Mouse (Mus musculus): ENCODE results near the gene Hapln1. TPM values are rescaled to one million over a fixed set of nuclear protein-coding genes. Genes with fewer than 3 reads are reported as not detected.

The Hapln1 gene
- polyA plus RNA-seq, 1 experiment from 2014 or later: 4.3 TPM

DNA sequence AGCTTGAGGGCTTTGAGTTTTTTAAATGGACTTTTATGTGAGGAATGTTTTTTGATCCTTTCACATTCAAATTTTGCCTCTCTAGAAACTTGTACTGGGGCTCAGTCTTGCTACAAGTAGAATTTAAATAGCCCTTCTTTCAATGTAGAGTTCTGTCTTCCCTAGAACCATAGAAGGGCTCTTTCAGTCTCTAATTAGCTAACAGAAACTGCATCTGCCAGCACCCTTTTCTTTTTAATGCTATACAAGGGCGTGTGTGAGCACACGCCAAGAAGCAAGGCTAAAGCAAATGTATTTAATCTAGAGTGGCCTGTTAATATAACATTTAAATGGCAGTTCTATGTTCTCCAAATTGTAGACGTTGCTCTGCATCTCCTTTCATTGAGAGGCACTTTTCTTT lies 67.8 kb downstream of the Hapln1 start:
- Histone ChIP-seq H3K36me3 (no peaks in the 10 kb centered on the region), H3K9ac (no peak overlapping the region), H3K9me3 (no peaks in the 10 kb centered on the region), H3K4me3 (replicated peaks) (no peak overlapping the region), H3K27me3 (replicated peaks) (no peaks in the 10 kb centered on the region), H3K27ac (no peak overlapping the region), H3K4me1 (no peaks in the 10 kb centered on the region), H3K4me2 (no peak overlapping the region)
- ATAC-seq (ENCODE audit: insufficient read depth, low FRiP score, low read depth): no peak
- 71% methylated on average over 3 of the region's 3 CpGs for WGBS

DNA sequence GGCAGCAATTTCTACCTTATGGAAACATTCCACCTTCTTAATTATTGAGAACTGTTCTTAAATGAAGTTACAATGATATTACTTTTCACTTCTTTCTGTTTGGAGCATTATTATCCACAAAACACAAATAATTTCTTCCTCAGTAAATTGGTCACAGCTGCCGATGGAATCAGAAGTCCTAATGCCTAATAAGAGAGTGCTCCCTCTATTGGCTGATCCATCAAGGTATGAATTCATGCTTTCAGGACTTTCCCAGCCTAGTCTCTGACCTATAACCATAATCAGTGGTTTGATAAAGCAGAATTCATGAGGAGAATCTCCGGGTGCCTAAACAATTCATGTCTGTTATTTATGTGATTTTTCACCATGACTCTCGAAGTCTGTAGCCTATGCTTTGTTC lies 79.5 kb downstream of the Hapln1 start:
- H3K4me2 ChIP-seq: no peak overlapping the region
- no peak overlapping the region for H3K9ac ChIP-seq
- H3K4me1 ChIP-seq: no peaks in the 10 kb centered on the region
- no peak overlapping the region for H3K4me3 ChIP-seq (replicated peaks)
- no peaks in the 10 kb centered on the region for H3K9me3 ChIP-seq
- 83% methylated on average over 3 of the region's 3 CpGs for WGBS
- no peaks in the 10 kb centered on the region for H3K36me3 ChIP-seq
- H3K27me3 ChIP-seq (replicated peaks): no peaks in the 10 kb centered on the region
- no peak overlapping the region for H3K27ac ChIP-seq
- no peak for ATAC-seq (ENCODE audit: insufficient read depth, low FRiP score, low read depth)

DNA sequence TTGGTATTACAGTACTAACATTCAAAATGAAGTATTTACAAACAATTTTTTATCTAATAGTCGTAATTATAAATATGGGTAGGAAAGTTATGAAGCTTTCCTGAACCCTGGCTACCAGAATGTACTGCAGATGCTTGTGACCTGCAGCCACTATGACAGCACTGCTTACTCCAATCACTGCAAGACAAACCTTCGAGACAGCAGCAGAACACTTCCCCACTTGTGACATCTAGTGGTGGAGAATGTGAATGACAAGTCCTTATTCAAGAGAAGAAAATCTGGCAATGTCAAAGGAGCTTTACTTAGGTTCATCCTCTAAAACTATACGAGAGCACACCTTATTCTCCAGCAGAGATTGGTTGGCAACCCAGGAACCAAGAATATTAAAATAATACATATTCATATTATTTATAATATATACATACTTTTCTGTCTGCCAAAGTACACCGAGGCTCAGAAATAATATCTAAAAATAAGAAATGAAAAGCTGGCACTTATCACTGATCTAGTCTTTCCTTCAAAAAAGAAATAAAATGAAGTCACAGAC lies 94.6 kb downstream of the Hapln1 start:
- no peaks in the 10 kb centered on the region for H3K9me3 ChIP-seq
- H3K27me3 ChIP-seq (replicated peaks): no peaks in the 10 kb centered on the region
- H3K4me1 ChIP-seq: no peaks in the 10 kb centered on the region
- no peak overlapping the region for H3K27ac ChIP-seq
- no peaks in the 10 kb centered on the region for H3K36me3 ChIP-seq
- H3K9ac ChIP-seq: no peak overlapping the region
- ATAC-seq (ENCODE audit: insufficient read depth, low FRiP score, low read depth): no peak
- 24% methylated on average over 4 of the region's 4 CpGs for WGBS
- H3K4me2 ChIP-seq: no peak overlapping the region
- no peak overlapping the region for H3K4me3 ChIP-seq (replicated peaks)

DNA sequence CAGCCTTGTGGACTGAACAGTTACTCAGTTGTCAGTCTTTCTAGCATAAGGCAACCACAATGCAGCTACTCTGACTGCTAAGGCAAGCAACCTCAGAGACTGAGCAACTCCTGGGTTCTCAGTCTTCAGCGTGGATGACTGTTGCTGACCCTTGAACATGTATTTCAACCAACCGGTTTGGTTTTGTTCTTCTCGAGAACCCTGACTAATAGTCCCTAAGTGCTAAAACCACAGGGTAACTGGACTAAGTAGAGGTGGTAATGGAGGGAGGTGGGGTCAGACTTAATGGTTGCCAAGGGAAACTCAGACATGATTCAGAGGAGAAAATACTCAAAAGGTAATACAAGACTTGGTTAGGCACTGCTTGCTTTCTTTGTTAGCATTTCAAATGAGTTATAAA lies 97.4 kb downstream of the Hapln1 start:
- Histone ChIP-seq H3K27ac (no peak overlapping the region), H3K4me2 (no peak overlapping the region), H3K4me3 (replicated peaks) (no peak overlapping the region), H3K27me3 (replicated peaks) (no peaks in the 10 kb centered on the region), H3K9ac (no peak overlapping the region), H3K36me3 (no peaks in the 10 kb centered on the region), H3K4me1 (no peaks in the 10 kb centered on the region), H3K9me3 (no peaks in the 10 kb centered on the region)
- no peak for ATAC-seq (ENCODE audit: insufficient read depth, low FRiP score, low read depth)
- 88% methylated on average over 3 of the region's 3 CpGs for WGBS

- no peak overlapping the region for H3K27ac ChIP-seq
- no peak overlapping the region for H3K4me3 ChIP-seq (replicated peaks)
- H3K36me3 ChIP-seq: no peaks in the 10 kb centered on the region
- no peak for ATAC-seq (ENCODE audit: insufficient read depth, low FRiP score, low read depth)
- H3K4me2 ChIP-seq: no peak overlapping the region
- H3K9me3 ChIP-seq: no peaks in the 10 kb centered on the region
- 85% methylated on average over 2 of the region's 2 CpGs for WGBS
- no peaks in the 10 kb centered on the region for H3K27me3 ChIP-seq (replicated peaks)
- H3K4me1 ChIP-seq: no peaks in the 10 kb centered on the region
- no peak overlapping the region for H3K9ac ChIP-seq
Observed at GRCm38 (mm10) chr13:89645589-89645988, 106.0 kb downstream of the Hapln1 start.

DNA sequence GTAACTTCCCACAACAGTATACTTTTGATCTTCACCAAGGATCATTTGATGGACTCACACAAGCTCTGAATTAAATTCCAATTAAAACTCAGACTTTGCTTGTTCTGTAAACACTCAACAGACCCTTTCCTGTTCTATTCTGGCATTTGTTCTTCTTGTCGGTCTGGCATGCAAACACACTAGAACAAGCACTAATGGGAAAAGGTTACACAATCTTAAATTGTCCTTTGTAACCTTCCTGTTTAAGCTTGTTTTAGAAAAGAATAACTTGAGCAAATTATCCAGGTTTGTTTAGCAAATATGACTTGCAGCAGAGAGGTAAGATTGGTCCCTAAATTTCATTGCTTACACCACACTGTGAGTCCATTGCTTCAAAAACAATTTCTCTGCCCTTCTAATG lies 113.2 kb downstream of the Hapln1 start:
- Histone ChIP-seq H3K27me3 (replicated peaks) (no peaks in the 10 kb centered on the region), H3K4me2 (no peak overlapping the region), H3K27ac (no peak overlapping the region), H3K9ac (no peak overlapping the region), H3K4me1 (no peaks in the 10 kb centered on the region), H3K4me3 (replicated peaks) (no peak overlapping the region), H3K36me3 (no peaks in the 10 kb centered on the region), H3K9me3 (no peaks in the 10 kb centered on the region)
- no peak for ATAC-seq (ENCODE audit: insufficient read depth, low FRiP score, low read depth)
- 21% methylated on average over 1 of the region's 1 CpGs for WGBS

- no peak overlapping the region for H3K27ac ChIP-seq
- H3K4me2 ChIP-seq: no peak overlapping the region
- no peaks in the 10 kb centered on the region for H3K9me3 ChIP-seq
- no peak overlapping the region for H3K4me3 ChIP-seq (replicated peaks)
- WGBS: 78% methylated on average over 2 of the region's 2 CpGs
- no peak for ATAC-seq (ENCODE audit: insufficient read depth, low FRiP score, low read depth)
- no peaks in the 10 kb centered on the region for H3K36me3 ChIP-seq
- no peaks in the 10 kb centered on the region for H3K27me3 ChIP-seq (replicated peaks)
- no peaks in the 10 kb centered on the region for H3K4me1 ChIP-seq
- H3K9ac ChIP-seq: no peak overlapping the region
Observed at GRCm38 (mm10) chr13:89653279-89653678, 113.7 kb downstream of the Hapln1 start.

DNA sequence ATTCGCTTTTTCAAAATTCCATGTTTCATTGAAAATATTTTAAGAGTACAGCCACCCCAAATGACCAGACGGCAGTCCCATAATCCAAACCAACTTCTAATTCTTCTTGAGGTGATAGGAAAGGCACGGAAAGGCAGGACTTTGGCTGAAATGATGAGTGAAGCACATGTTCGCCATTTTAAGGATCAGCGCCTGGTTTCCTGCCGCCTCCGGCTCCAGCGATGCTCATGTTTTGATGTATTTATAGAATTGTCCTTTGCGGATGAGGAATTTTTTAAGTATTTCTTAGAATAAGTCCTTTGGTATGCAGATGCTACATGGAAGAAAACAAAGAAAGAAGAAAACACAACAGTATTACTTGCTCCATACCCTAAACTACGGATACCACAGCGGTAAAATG lies 117.5 kb downstream of the Hapln1 start:
- no peak overlapping the region for H3K4me2 ChIP-seq
- 0 out of 2 replicates have a peak, but pooled peaks cover 3% of the 10 kb centered on the region for H3K36me3 ChIP-seq
- ATAC-seq (ENCODE audit: insufficient read depth, low FRiP score, low read depth): no peak
- no peak overlapping the region for H3K9ac ChIP-seq
- H3K27ac ChIP-seq: no peak overlapping the region
- no peak overlapping the region for H3K4me3 ChIP-seq (replicated peaks)
- H3K4me1 ChIP-seq: no peaks in the 10 kb centered on the region
- no peaks in the 10 kb centered on the region for H3K9me3 ChIP-seq
- no peaks in the 10 kb centered on the region for H3K27me3 ChIP-seq (replicated peaks)
- 94% methylated on average over 11 of the region's 11 CpGs for WGBS

Other genes starting within 250 kb of the Hapln1 start
- gene Vcan, start 202.7 kb downstream of the Hapln1 start, polyA plus RNA-seq (2015; fragmentation: Nextera tagmentation; extraction: Ambion mirVana): 31.2 and 34.2 TPM in 2 replicates